Mouse (Mus musculus): Measurements from ENCODE around the gene Napa. TPM values are rescaled to one million over a fixed set of nuclear protein-coding genes. Genes with fewer than 3 reads are reported as not detected.

The Napa gene
- polyA plus RNA-seq, 1 experiment from 2014 or later, result 150 TPM

- Histone ChIP-seq H3K27ac (replicated peaks) (no peak overlapping the region), H3K9me3 (no peaks in the 10 kb centered on the region), H3K9ac (no peak overlapping the region), H3K4me3 (no peak overlapping the region), H3K4me2 (no peak overlapping the region), H3K27me3 (replicated peaks) (peaks cover 29% of the 10 kb centered on the region), H3K36me3 (no peaks in the 10 kb centered on the region), H3K4me1 (peaks cover 34% of the 10 kb centered on the region)
- ATAC-seq (ENCODE audit: extremely low read depth, insufficient number of reproducible peaks, low FRiP score, low TSS enrichment), result no peak
- WGBS, result 86% methylated on average over 9 of the region's 9 CpGs
These were observed 35.4 kb downstream of the Napa start for GRCm38 (mm10) chr7:16133691-16134090.

GRCm38 (mm10) chr7:16134951-16135392, 36.7 kb downstream of the Napa start:
- no peak overlapping the region for H3K4me2 ChIP-seq
- no peaks in the 10 kb centered on the region for H3K36me3 ChIP-seq
- ATAC-seq (ENCODE audit: extremely low read depth, insufficient number of reproducible peaks, low FRiP score, low TSS enrichment), result no peak
- WGBS, result 62% methylated on average over 7 of the region's 7 CpGs
- peaks cover 22% of the 10 kb centered on the region for H3K4me1 ChIP-seq
- no peak overlapping the region for H3K4me3 ChIP-seq
- peaks cover 29% of the 10 kb centered on the region for H3K27me3 ChIP-seq (replicated peaks)
- H3K9me3 ChIP-seq, result no peaks in the 10 kb centered on the region
- H3K27ac ChIP-seq (replicated peaks), result no peak overlapping the region
- no peak overlapping the region for H3K9ac ChIP-seq

GRCm38 (mm10) chr7:16146489-16147410, 48.5 kb downstream of the Napa start:
- Histone ChIP-seq H3K9me3 (no peaks in the 10 kb centered on the region), H3K4me3 (no peak overlapping the region), H3K9ac (no peak overlapping the region), H3K36me3 (0 out of 2 replicates have a peak, but pooled peaks cover 3% of the 10 kb centered on the region), H3K27ac (replicated peaks) (no peak overlapping the region), H3K4me2 (no peak overlapping the region), H3K27me3 (replicated peaks) (peaks cover 48% of the 10 kb centered on the region), H3K4me1 (no peaks in the 10 kb centered on the region)
- ATAC-seq (ENCODE audit: extremely low read depth, insufficient number of reproducible peaks, low FRiP score, low TSS enrichment), result no peak
- 24% methylated on average over 27 of the region's 27 CpGs for WGBS

GRCm38 (mm10) chr7:16147643-16148042, 49.4 kb downstream of the Napa start:
- H3K4me2 ChIP-seq, result no peak overlapping the region
- 0 out of 2 replicates have a peak, but pooled peaks cover 3% of the 10 kb centered on the region for H3K36me3 ChIP-seq
- H3K4me3 ChIP-seq, result no peak overlapping the region
- H3K9me3 ChIP-seq, result no peaks in the 10 kb centered on the region
- no peaks in the 10 kb centered on the region for H3K4me1 ChIP-seq
- no peak overlapping the region for H3K27ac ChIP-seq (replicated peaks)
- 10% methylated on average over 15 of the region's 15 CpGs for WGBS
- ATAC-seq (ENCODE audit: extremely low read depth, insufficient number of reproducible peaks, low FRiP score, low TSS enrichment), result no peak
- H3K27me3 ChIP-seq (replicated peaks), result peaks cover 53% of the 10 kb centered on the region
- H3K9ac ChIP-seq, result no peak overlapping the region

GRCm38 (mm10) chr7:16149241-16149640, 51.0 kb downstream of the Napa start:
- Histone ChIP-seq H3K4me2 (no peak overlapping the region), H3K4me1 (no peaks in the 10 kb centered on the region), H3K9me3 (no peaks in the 10 kb centered on the region), H3K27me3 (replicated peaks) (peaks cover 54% of the 10 kb centered on the region), H3K9ac (no peak overlapping the region), H3K4me3 (no peak overlapping the region), H3K36me3 (0 out of 2 replicates have a peak, but pooled peaks cover 3% of the 10 kb centered on the region), H3K27ac (replicated peaks) (no peak overlapping the region)
- WGBS, result 51% methylated on average over 5 of the region's 5 CpGs
- no peak for ATAC-seq (ENCODE audit: extremely low read depth, insufficient number of reproducible peaks, low FRiP score, low TSS enrichment)

DNA sequence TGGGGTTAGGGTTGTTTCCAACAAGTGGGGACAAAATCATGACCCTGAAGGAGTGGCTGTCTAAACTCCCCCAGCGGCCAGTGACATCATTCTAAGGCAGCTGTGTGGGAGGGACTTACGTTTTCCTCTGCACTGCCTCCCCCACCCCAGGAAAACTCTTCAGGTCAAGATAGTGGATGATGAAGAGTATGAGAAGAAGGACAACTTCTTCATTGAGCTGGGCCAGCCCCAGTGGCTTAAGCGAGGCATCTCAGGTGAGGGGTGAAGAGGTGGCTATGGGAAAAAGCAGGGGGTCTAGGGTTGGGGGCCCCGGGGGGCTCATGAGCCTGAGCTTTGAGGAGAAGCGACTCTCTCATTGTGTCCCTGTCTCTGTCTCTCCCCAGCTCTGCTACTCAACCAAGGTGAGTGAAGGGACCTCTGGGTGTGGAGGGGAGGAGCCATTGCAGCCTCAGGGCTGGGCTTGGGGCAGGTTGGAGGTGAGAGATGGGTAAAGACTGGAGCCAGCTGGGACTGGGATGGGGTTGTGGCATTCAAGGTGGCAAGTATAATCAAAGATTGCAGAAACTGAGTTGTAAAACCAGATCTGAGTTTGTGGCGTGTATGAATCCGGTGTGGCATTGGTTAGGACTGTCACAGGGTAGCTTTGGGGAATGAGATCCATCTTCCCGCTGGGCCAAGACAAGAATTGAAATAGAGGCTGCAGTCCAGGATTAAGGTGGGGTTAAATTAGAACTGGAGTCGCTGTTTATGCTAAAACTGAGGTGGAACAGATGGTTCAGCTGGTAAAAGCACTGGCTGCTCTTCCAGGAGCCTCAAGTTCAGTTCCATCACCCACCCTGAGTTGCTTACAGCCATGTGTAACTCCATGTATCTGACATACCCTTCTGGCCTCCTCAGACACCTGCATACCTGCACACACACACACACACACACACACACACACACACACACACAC, 52.2 kb downstream of the Napa start:
- Histone ChIP-seq H3K4me2 (no peak overlapping the region), H3K27ac (replicated peaks) (no peak overlapping the region), H3K9me3 (no peaks in the 10 kb centered on the region), H3K4me3 (no peak overlapping the region), H3K9ac (no peak overlapping the region), H3K4me1 (peaks cover 8% of the 10 kb centered on the region), H3K36me3 (no peaks in the 10 kb centered on the region), H3K27me3 (replicated peaks) (peaks cover 48% of the 10 kb centered on the region)
- 57% methylated on average over 9 of the region's 9 CpGs for WGBS
- ATAC-seq (ENCODE audit: extremely low read depth, insufficient number of reproducible peaks, low FRiP score, low TSS enrichment), result no peak

DNA sequence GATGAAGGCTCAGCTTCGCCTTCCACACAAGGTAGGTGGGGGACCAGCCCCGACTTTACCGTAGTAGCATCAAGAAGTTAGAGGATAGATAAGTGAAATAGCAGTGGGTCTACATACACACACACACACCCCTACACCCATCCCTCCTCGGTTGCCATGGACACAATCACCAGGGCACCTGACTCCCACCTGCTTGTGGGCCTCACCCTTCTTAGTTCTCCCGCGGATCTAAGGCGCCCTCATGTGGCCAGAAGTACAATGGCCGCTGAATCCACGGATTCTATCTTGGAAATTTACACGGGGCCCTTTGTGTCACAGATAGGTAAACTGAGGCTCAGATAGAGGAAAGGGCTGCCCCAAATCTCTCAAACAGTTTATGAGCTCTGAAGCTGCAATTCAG, 55.3 kb downstream of the Napa start:
- no peak overlapping the region for H3K4me3 ChIP-seq
- H3K9ac ChIP-seq, result no peak overlapping the region
- H3K27ac ChIP-seq (replicated peaks), result no peak overlapping the region
- ATAC-seq (ENCODE audit: extremely low read depth, insufficient number of reproducible peaks, low FRiP score, low TSS enrichment), result no peak
- WGBS, result 17% methylated on average over 10 of the region's 10 CpGs
- peaks cover 24% of the 10 kb centered on the region for H3K4me1 ChIP-seq
- H3K27me3 ChIP-seq (replicated peaks), result peaks cover 33% of the 10 kb centered on the region
- no peaks in the 10 kb centered on the region for H3K36me3 ChIP-seq
- H3K9me3 ChIP-seq, result no peaks in the 10 kb centered on the region
- no peak overlapping the region for H3K4me2 ChIP-seq

GRCm38 (mm10) chr7:16155132-16155872, 57.0 kb downstream of the Napa start:
- 31% methylated on average over 9 of the region's 9 CpGs for WGBS
- H3K4me3 ChIP-seq, result no peak overlapping the region
- no peak overlapping the region for H3K9ac ChIP-seq
- H3K27me3 ChIP-seq (replicated peaks), result peaks cover 42% of the 10 kb centered on the region
- no peaks in the 10 kb centered on the region for H3K36me3 ChIP-seq
- 0 out of 2 replicates have a peak overlapping the region, but pooled peaks have one; percentile 7 for H3K4me2 ChIP-seq
- no peaks in the 10 kb centered on the region for H3K9me3 ChIP-seq
- H3K27ac ChIP-seq (replicated peaks), result peak overlapping the region; percentile 72
- ATAC-seq (ENCODE audit: extremely low read depth, insufficient number of reproducible peaks, low FRiP score, low TSS enrichment), result no peak
- H3K4me1 ChIP-seq, result peaks cover 29% of the 10 kb centered on the region

GRCm38 (mm10) chr7:16156105-16156714, 58.0 kb downstream of the Napa start:
- Histone ChIP-seq H3K27ac (replicated peaks) (peak overlapping the region; percentile 72), H3K9ac (no peak overlapping the region), H3K36me3 (no peaks in the 10 kb centered on the region), H3K4me2 (0 out of 2 replicates have a peak overlapping the region, but pooled peaks have one; percentile 2), H3K27me3 (replicated peaks) (peaks cover 46% of the 10 kb centered on the region), H3K4me1 (peaks cover 29% of the 10 kb centered on the region), H3K4me3 (no peak overlapping the region), H3K9me3 (no peaks in the 10 kb centered on the region)
- ATAC-seq (ENCODE audit: extremely low read depth, insufficient number of reproducible peaks, low FRiP score, low TSS enrichment), result no peak
- whole genome bisulfite sequencing, result 40% methylated on average over 8 of the region's 8 CpGs

GRCm38 (mm10) chr7:16158735-16159134, 60.5 kb downstream of the Napa start:
- H3K9me3 ChIP-seq, result no peaks in the 10 kb centered on the region
- no peak overlapping the region for H3K27ac ChIP-seq (replicated peaks)
- peak overlapping the region; percentile 35 for H3K4me3 ChIP-seq
- WGBS, result 7% methylated on average over 39 of the region's 39 CpGs
- peaks cover 29% of the 10 kb centered on the region for H3K4me1 ChIP-seq
- ATAC-seq (ENCODE audit: extremely low read depth, insufficient number of reproducible peaks, low FRiP score, low TSS enrichment), result no peak
- peaks cover 40% of the 10 kb centered on the region for H3K27me3 ChIP-seq (replicated peaks)
- peak overlapping the region; percentile 50; the same call in 1 of the 2 replicates for H3K9ac ChIP-seq
- H3K4me2 ChIP-seq, result peak overlapping the region; percentile 61
- H3K36me3 ChIP-seq, result no peaks in the 10 kb centered on the region
